In genomic region chr13:109624772-109625349, GRCm38 (mm10) we compare ENCODE assay signal across 17 mouse cellular contexts.
"Had no signal": no experiment of that assay in that cellular context is flagged by ENCODE, and none has a peak within 500 bp of the region (broad histone marks: within the 10 kb centered on the region; RNA-seq: fewer than 3 reads in every experiment).

No protein-coding gene starts in this region.

- ATAC-seq: liver, postnatal 0 days; midbrain, embryonic 15.5 days had no signal

- H3K9ac ChIP-seq: kidney, embryonic 15.5 days; liver, embryonic 13.5 days; liver, postnatal 0 days; lung, embryonic 15.5 days; midbrain, embryonic 15.5 days; neural tube, embryonic 13.5 days; stomach, embryonic 15.5 days had no signal

- H3K9me3 ChIP-seq: kidney, embryonic 15.5 days; limb, embryonic 10.5 days; liver, embryonic 13.5 days; lung, embryonic 15.5 days; megakaryocyte, embryonic 14.5 days; midbrain, embryonic 15.5 days; neural tube, embryonic 13.5 days; stomach, embryonic 15.5 days had no signal

- H3K27me3 ChIP-seq: kidney, embryonic 15.5 days; liver, embryonic 13.5 days; lung, embryonic 15.5 days; megakaryocyte, embryonic 14.5 days; midbrain, embryonic 15.5 days; neural tube, embryonic 13.5 days; stomach, embryonic 15.5 days had no signal

- H3K4me2 ChIP-seq: kidney, embryonic 15.5 days; liver, embryonic 13.5 days; lung, embryonic 15.5 days; midbrain, embryonic 11.5 days; midbrain, embryonic 15.5 days; neural tube, embryonic 13.5 days; stomach, embryonic 15.5 days had no signal

- H3K4me1 ChIP-seq: kidney, embryonic 15.5 days; lung, embryonic 15.5 days; midbrain, embryonic 15.5 days; neural tube, embryonic 13.5 days; stomach, embryonic 15.5 days had no signal

- H3K27ac ChIP-seq: kidney, embryonic 15.5 days; left cerebral cortex, adult 2 months; limb, embryonic 10.5 days; liver, embryonic 13.5 days; lung, embryonic 15.5 days; macrophage; midbrain, embryonic 15.5 days; neural tube, embryonic 13.5 days; stomach, embryonic 15.5 days had no signal

- H3K36me3 ChIP-seq: kidney, embryonic 15.5 days; limb, embryonic 10.5 days; liver, embryonic 13.5 days; lung, embryonic 15.5 days; midbrain, embryonic 15.5 days; neural tube, embryonic 13.5 days; stomach, embryonic 15.5 days had no signal

- DNase-seq: kidney, postnatal 25 days; liver, embryonic 13.5 days; liver, postnatal 0 days; lung, postnatal 14 days; retina, postnatal 1 day; right cerebral cortex, postnatal 4 days; thymus, postnatal 4 days had no signal

- H3K4me3 ChIP-seq: kidney, embryonic 15.5 days; left cerebral cortex, adult 2 months; limb, embryonic 10.5 days; liver, embryonic 13.5 days; lung, embryonic 15.5 days; megakaryocyte, embryonic 14.5 days; midbrain, embryonic 15.5 days; neural tube, embryonic 13.5 days; stomach, embryonic 15.5 days had no signal
